Mouse (Mus musculus) T-helper 1 cell (primary cell): ENCODE results near the gene Ate1.
"Not testable (repeated sequence)": the region's sequence is repeated elsewhere in the genome, so short reads cannot be mapped to it uniquely, and the experiment has no call there.

Source experiments
- in situ Hi-C: fragments of 300-600 bp; cut with MboI, MseI; formaldehyde crosslinking; loops from one replicate; pipeline ENCODE4 v1.15.1; 2025; ENCODE audit warnings: high pct_unique_total_duplicates

Ate1 gene

DNA sequence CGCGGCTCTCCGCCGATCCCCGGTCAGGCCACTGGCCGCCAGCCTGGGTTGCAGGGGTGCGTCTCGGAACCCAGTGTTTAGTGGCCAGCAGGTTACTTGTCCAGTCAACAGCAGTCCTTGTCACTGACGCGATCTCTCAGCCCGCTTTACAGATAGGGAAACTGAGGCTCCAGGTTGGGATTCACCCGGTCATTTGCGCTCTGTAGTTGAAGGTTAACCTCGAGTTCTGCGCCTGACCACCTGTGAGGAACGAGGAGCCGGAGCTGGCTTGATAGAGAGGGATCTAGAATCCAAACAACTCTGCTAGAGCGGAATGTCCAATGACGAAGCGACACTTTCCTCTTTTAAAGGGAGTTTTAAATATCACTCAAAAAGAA is at the start of gene Ate1:
Ate1 (minus strand) TSS at position 321 of the 377 bp plus-strand sequence.
- in situ Hi-C loops, result loop anchor here (25.0 kb wide), 1 partner anchor 1042 kb away; the partner anchor contains the start of gene Bub3

DNA sequence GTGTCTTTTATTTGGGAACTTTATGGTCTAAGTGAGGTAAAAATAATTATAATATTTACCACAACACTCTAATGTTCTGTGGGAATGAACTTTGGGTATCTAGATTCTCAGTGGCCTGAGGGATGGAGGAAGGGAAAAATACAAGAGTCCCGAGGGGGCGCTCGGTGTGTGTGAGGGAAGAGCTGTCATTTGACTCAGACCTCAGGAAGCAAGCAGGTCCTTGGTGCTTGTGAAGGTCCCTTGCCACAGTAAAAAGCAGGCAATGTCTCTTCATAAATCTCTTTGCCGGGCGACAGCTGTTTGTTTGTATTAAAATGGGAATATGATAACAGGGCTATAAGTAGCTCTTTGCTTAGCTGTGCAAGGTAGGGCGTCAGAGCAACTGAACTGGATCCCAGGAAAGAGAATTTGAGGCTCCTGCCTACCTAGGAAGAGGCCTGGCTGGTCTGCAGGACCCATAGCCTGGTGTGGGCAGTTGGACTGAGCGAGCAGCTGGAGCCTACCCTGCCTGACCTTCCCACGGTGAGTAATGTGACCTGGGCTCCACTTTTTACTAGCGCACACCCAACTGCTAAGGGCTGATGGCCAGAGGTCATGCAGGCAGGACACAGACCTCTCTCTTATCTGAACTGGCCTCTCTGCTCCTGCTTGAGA is 48.7 kb upstream of the Ate1 start:
- in situ Hi-C loops, result no loop called here

DNA sequence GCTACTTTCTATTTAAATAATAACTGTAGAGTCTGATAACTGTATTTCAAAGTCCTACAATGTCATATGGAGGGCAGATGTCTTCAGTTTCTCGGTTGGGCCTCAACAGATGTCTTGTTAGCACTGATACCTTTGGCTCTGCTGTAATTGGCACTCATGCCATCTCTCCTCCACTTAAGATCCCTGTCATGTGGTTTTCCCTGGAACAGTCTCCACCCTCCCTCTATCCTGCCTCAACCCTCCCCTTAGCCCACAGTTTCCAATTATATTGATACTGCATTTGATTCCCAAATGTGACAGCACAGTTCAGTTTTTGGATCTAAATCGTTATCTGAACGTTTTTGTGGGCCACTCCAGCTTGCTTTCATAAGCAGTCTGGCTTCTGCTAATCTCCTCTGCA is 44.4 kb upstream of the Ate1 start:
- in situ Hi-C loops, result no loop called here

DNA sequence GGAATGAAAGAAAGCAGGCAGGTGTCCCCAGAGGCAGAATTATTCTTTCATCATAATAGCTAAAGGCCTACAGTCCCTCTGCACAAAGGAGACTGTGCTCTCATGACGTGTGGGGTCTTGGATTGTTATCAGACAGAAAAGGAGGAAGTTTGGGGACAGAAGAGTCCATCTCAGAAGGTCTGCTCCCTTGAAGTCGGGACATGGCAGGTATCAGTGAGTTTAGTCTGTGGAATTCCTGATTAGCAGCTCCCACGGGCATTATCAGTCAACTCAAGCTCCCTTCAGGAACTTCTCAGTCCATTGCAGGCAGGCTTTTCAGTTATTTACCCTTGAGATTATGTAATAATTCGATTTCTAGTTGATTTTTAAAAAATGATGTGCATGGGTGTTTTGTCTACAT is 43.7 kb upstream of the Ate1 start:
- in situ Hi-C loops, result no loop called here

DNA sequence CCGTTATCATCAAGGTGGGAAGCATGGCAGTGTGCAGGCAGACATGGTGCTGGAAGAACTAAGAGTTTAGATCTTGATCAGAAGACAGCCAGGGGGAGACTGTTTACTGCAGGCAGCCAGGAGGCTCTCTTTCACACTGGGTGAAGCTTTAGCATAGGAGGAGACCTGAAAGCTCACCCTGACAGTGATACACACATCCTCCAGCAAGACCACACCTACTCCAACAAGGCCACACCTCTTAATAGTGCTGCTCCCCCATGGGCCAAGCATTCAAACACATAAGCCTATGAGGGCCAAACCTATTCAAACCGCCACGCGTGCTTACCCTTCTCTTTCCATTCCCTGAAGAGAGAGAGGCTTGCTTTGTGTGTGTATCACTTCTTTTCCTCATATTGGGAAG is 43.1 kb upstream of the Ate1 start:
- in situ Hi-C loops, result no loop called here

DNA sequence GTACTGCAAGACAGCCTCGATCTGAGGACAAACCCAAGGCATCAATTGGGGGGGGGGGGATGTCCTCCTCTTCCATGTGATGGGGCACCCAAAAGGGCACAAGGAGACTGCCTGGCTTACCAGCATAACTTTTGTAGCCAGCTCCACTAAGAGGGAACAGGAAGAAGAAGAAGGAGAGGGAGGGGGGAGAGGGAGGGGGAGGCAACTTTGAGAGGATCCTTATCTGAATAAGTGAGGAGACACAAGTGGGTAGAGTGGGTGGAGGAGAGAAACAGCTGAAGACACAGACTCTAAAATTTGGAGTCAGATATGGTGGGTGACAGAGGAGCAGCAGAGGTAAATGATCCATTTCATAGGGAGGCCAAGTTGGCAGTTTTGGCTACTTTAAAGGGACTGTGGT is 40.8 kb upstream of the Ate1 start:
- in situ Hi-C loops, result no loop called here

DNA sequence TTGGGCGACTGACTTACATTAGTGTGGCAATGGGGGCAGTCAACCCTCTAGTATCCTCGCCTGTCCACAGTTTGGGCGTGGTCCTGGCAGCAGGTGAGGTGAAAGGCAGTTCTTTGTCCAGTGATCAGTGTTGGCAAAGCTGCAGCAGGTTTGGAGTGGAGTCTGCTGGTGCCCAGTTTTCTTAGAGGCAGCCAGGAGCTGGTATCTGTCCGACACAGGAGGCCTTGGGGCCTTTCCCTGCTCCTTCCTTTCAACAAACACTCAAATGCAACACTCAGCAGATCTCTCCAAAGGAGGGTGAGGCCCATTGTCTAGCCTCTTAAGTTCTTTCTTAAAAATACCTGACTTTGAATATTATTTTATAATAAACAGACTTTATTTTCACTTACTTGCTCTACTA is 38.4 kb upstream of the Ate1 start:
- in situ Hi-C loops, result no loop called here

DNA sequence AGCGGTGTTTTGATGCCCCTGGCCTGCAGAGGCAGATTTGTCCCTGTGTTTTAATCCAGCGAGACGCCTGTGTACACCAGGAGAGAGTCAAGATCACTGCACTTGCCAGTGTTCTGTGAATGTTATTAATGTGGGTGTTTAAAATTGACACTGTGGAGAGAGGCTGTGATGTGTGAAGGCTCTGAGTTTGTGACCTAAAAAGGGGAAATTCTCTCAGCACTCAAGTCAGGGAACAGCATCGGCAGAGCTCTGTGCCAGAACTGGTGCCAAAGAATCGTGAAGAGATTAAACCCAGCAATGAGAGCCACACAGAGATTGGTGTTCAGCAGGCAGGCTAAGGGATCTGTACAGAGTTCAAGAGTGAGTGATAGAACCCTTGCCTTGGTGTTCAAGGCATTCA is 35.4 kb upstream of the Ate1 start:
- in situ Hi-C loops, result no loop called here

DNA sequence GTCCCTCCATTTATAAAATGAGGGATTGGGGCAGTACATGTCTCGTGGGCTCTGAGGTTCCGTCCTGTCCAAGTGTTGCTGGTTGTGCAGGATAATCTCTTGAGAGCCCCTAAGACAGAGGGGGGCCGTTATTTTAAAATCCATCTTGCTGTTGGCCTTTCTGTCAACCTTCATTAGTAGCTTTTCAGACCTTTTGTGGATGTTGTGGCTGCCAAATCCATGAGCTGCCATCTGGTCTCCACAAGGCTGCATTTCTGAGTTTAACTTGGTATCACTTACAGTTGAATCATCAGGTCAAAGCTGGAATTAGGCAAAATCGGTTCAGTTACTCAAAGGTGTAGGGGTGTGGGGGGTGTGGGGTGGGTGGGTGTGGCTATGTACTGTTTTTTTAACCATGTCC is 33.2 kb upstream of the Ate1 start:
- in situ Hi-C loops, result no loop called here

DNA sequence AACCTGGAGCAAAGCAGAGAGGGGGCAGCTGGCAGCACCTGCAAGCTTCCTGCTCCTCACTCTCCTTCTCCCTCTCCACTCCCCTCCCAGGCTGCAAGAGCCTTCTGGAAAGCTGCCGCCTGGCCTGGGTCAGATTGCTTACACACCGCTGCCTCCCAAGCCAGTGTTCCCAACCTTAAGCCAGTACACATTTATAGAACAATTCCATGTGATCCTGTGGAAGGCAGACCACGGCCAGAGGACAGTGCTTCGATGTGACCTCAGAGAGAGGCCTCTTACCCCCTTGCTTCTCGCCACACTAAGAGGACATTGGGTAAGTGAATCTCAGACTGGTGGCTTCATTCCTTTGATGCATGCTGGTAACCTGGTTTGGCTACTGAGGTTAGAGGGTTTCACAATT is 32.6 kb upstream of the Ate1 start:
- in situ Hi-C loops, result no loop called here

DNA sequence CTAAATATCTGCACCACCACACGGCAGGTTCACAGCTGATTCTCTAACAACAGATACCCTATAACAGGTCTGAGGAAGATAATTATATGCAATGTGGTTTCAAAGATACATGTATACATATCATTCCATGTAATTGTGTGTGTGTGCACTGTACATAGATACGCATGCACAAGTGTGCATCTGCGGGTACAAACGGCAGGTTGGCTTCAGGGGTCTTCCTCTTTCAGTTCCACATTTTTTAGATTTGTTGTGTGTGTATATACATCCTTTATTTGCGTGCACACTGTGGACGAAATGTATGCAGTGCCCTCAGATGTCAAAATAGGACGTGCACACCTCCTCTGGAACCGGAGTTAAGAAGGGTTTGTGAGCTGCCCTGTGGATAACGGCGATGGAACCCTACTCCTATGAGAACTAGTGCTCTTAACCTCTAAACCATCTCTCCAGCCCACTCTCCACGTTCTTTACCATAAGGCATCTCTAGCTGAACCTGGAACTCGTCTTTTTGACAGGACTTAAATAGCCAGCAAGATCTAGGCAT is 27.5 kb upstream of the Ate1 start:
- in situ Hi-C loops, result no loop called here

DNA sequence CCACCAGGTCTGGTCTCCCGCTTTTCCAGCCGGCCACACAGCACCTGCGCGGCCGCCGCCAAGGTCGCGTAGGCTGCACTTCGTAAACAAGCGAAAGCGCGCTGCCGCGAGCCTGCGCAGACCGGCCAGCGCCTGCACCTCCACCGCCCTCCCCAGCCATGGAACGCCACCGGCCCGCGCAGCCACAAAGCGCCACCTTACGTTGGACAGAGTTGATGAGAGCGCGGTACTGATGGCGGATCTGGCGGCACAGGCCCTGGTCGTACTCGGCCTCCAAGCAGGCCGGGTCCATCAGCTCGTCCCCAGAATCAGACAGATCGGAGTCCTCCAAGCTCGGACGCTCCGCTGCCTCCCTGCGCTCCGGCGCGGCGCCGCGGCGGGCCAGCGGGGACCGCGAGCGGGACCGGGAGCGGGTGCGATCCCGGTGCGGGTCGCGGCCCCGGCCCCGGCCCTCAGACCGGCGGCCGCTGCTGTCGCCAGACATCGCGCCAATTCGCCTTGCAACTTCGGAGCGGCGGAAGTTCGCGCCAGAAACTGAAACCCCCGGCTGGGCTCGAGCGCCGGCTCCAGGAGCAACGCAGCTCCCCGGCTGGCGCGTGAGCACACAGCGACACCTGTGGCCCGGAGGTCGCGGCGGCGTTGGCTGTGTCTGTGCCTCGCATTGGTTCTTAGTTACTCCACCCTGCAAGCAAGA is 26.8 kb upstream of the Ate1 start:
- in situ Hi-C loops, result no loop called here

DNA sequence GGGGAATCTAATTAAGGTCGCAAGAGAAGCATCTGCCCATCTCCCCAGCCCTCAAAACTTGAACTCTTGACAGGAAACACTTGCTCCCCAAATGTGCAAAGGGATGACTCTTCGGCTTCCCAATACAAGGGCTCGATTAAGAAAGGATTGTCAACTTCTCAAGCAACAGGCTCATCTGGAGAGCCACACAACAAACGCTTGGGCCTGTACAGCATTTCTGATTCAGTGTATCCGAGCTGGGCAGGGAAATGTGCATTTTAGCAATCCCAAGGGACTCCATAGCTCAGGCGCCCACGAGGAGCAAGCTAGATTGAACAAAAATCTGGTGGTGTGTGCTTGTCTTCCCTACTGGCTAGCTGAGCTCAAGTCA is 26.2 kb upstream of the Ate1 start:
- in situ Hi-C loops, result no loop called here

DNA sequence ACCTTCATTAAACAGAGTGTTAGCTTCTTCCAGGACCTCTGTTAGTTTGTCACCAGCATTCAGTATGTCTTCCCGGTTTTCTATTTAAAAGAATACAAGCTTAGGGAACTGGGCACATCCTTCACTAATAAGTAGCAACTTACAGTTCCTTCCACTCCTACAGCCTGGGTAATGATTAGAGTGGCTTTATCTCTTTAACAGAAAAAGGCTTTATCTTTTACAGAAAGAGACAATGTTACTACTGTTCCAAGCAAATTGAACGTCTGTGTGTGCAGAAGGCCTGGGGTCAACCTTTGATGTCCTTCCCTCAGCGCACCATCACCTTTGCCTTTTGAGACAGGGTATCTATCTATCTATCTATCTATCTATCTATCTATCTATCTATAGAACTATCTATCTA is 25.7 kb upstream of the Ate1 start:
- in situ Hi-C loops, result no loop called here

DNA sequence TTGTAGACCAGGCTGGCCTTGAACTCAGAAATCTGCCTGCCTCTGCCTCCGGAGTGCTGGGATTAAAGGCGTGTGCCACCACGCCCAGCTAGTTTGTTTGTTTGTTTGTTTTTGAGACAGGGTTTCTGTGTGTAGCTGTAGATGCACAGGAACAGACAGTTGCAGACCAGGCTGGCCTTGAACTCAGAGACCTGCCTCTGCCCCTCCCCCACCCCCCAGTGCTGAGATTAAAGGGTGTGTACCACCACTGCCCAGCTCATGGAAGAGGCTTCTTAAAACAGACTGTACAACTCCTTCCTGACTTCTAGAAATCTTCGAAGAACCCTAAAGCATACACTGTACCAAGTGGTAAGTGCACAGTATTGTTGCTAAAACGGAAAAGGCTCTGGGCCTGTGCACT is 25.2 kb upstream of the Ate1 start:
- in situ Hi-C loops, result no loop called here

DNA sequence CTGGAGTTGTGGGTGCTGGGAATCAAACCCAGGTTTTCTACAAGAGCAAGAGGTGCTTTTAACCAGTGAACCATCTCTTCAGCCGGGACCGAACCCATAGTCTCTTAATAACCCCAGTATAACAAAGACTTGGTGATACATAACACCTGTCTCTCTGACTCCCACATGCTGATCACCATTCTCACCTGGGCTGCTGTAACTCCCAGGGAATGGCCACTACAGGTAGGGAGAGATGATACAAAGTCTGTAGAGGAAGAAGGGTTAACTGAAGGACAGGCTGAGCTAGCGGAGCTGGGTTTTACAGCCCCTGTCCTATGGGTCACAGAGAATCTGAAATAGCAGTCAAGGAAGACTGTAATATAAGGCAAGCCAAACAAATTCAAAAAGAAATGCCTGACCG is 23.0 kb upstream of the Ate1 start:
- in situ Hi-C loops, result no loop called here

DNA sequence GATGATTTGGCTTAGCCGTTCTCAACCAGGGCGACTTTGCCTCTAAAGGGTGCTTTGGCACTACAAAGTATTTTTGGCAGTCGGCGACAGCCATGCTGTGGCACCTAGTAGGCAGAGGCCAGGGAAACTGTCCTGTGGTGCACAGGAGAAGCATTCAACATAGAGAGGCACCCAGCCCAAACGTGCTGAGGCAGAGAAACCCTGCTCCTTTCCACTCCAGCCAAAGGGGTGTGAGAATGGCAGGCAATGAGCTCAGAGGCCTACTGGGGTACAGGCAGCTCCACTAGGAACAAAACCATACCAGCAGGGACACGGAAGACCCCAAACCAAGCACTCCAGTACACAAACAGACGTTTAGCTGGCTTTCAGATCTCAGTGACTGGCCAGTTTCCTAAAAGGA is 20.0 kb upstream of the Ate1 start:
- in situ Hi-C loops, result no loop called here

DNA sequence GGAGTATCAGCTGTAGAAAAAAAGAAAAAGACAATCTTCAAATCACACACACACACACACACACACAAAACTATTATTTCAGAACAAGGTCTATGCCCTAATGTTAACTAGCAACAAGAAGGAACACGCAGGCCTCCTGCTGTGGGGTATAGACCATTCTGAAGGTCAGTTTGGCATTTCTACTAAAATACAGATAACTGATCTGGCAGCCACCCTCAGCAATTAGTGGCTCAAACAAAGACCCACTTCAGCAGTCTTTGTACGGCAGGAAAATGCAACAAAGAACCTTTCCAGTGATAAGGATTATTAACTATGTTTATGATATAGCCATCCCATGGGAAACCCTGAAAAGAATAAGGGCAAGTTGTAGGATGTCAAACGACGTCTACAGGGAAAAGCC is 16.9 kb upstream of the Ate1 start:
- in situ Hi-C loops, result no loop called here

DNA sequence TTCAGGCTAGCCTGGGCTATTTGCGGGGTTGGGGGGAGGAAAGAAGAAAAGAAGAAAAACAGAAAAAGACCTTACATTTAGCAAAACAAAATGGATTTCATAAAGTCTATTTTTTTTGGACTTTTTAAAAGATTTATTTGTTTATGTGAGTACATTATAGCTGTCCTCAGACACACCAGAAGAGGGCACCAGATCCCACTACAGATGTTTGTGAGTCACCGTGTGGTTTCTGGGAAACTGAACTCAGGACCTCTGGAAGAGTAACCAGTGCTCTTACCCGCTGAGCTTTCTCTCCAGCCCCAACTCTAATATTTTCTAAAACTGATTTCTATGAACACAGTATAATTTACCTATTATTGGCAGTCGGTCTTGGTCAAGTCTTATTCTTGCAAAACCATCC is 15.0 kb upstream of the Ate1 start:
- in situ Hi-C loops, result no loop called here

DNA sequence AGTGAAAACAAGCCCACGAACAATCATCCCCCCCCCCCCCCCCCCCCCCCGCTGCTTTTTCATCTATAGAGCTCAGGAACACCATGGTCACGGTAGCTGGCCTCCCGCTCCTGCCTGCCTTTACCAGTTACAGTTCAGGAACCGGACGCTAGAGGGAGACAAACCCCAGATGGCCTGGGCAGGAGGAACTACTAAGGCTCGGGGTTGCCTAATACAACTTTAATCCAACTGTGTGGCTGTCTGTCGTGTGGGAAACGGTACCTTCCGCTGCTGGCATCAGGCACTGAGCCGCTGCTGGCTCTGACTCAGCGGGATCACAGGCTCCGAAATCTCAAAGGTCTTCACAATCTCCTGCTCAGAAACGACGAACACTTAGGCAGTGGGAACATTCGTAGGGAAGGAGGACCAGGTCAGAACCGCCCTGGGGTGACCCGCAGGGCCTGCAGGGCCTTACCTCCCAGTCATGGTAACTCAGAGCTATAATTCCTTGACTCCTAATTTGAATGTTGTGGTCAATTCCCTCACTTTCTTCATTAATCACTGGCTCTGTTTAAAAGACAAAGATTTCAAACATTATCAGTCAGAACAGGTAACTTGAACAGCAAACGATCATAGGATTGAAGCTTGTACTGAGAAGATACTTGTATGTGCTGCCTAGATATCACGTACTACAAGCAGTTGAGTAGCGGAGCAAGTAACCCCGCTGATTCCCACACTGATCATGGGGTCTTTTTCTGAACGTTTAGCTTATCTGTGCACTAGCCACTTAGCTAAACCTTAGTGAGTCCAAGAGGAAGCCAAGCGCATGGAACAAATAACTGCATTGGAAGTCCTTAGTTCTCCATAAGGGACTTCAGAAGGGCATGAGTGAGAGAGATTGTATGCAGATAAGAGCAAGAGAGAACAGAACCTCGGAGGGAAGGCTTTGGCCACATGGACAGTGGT is 13.4 kb upstream of the Ate1 start:
- in situ Hi-C loops, result no loop called here

DNA sequence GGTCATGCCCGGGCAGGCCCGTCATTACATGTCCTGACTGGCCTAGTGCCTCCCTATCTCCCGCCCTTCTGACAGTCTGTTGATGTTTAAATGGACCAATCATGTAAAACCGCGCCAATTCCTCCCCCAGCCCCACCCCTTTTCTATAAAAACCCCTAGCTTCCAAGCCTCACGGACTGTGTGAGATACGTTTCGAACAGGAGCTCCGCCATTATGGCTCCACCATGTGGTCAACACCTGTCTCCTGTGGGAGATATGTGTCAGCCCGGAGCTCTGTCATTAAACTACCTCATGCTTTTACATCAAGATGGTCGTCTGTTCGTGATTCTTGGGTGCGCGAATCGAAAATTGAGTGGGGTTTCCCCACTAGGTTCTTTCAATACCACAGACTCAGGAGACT is 11.0 kb upstream of the Ate1 start:
- in situ Hi-C loops, result not testable (repeated sequence)

DNA sequence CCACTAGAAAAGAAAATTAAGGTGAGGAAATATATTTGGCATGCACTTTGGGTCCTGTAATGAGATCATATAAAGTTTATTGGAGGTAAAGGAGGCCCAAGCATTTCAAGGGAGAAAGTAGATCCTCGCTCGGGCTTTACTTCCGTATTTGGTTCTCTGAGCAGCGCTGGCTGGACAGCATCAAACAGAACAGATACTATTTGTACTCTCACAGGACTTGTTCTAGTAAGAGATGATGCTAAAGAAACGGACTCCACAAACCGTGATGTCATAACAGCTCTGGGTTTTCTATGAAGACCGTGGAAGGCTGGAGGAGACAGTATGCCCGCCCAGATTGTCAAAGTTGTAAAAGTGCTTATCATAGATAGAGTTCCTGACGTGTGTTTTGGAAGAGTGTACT is 7.1 kb upstream of the Ate1 start:
- in situ Hi-C loops, result no loop called here
